Mouse (Mus musculus) layer of hippocampus, adult 6 months (tissue): Measurements from ENCODE around the gene Adamts17. TPM values are rescaled to one million over a fixed set of nuclear protein-coding genes. Genes with fewer than 3 reads are reported as not detected.

ENCODE experiments used
- long read RNA-seq, 2 experiments: library from polyadenylated mRNA; unstranded; transcript quantifications; one replicate each; pipeline ENCODE4 v2.0.0; 2019 to 2020
- polyA plus RNA-seq: library from polyadenylated mRNA; unstranded; fragments of <200 nt; fragmentation: Nextera tagmentation; gene quantifications from 2 replicates; pipeline ENCODE4 v1.2.3, GENCODE M21; 2021

Gene Adamts17
- 0.82 and 2.2 TPM in 2 replicates for polyA plus RNA-seq
- long read RNA-seq, experiment 1, full-length matches to known transcripts: 1 of 10 reads
- long read RNA-seq, experiment 1, partial matches to known transcripts: 3 of 10 reads
- long read RNA-seq, experiment 1, other reads (novel, unspliced or antisense): 6 of 10 reads
- long read RNA-seq, experiment 2, partial matches to known transcripts: 2 of 8 reads
- long read RNA-seq, experiment 2, other reads (novel, unspliced or antisense): 6 of 8 reads

GRCm38 (mm10) chr7:66839463-66840007 is at the start of gene Adamts17:
Gene Adamts17 (plus strand): TSS chr7:66839735.

Other genes with a start within 250 kb of the Adamts17 start
- 2.6 and 3.4 TPM in 2 replicates for gene Asb7, start 150.1 kb upstream of the Adamts17 start, polyA plus RNA-seq
- gene Lins1, start 149.8 kb upstream of the Adamts17 start, polyA plus RNA-seq: 5.0 and 6.0 TPM in 2 replicates
- gene Cers3, start 96.2 kb upstream of the Adamts17 start, polyA plus RNA-seq: 0.13 and 0.23 TPM in 2 replicates